Mouse (Mus musculus): Measurements from ENCODE around the gene Tmem150c. TPM values are rescaled to one million over a fixed set of nuclear protein-coding genes. Genes with fewer than 3 reads are reported as not detected.

Gene Tmem150c
- polyA plus RNA-seq, 1 experiment, result not detected

DNA sequence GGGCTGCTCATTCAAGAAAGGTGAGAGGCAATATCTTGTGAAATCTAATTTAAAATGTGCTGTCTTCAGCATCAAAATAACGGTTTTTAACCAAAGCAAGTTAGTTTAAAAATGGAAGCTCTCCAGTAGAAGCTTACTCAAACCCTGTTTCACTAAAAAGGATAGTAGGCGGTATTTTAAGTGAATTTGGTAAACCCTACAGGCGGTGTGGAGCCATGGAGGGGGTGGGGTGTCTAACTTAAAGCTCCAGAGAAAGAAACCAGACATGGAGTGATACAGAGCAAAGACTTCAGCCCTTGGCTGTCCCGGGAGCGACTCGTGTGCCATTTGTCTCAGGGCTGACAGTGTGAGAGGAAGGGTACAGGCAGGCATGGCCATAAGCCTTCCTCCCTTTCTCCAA, 4.0 kb downstream of the Tmem150c start:
- H3K27me3 ChIP-seq (ENCODE audit: control insufficient read depth), result peaks cover 43% of the 10 kb centered on the region
- no peak overlapping the region for H3K4me3 ChIP-seq (replicated peaks)
- H3K9me3 ChIP-seq (ENCODE audit: control insufficient read depth, low read length), result no peaks in the 10 kb centered on the region
- no peaks in the 10 kb centered on the region for H3K4me1 ChIP-seq (ENCODE audit: control insufficient read depth)
- TF ChIP-seq TAL1 (IDR thresholded peaks at IDR 0.05; ENCODE audit: low read length) (no peak), GATA1 (IDR thresholded peaks at IDR 0.05; ENCODE audit: low read length) (no peak)
- no peaks in the 10 kb centered on the region for H3K36me3 ChIP-seq (ENCODE audit: control insufficient read depth)

DNA sequence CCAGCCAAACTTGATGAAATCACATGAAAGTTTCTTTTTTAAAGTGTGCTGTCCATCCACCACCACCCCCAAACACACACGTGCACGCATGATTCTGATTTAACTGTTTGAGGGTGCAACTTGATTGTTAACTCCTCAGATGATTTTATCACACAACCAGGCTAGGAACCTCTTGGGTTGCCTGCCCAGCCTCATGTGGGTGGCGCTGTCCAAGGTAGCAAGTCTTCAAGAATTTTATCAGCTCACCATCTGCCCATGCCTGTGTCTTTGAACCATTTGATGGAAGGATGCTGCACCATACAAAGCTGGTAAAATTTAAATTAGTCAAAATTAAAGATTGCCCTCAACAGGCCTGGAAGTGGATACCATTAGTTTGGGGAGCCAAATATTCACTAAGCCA, 9.6 kb downstream of the Tmem150c start:
- Histone ChIP-seq H3K27me3 (ENCODE audit: control insufficient read depth) (no peaks in the 10 kb centered on the region), H3K36me3 (ENCODE audit: control insufficient read depth) (no peaks in the 10 kb centered on the region), H3K9me3 (ENCODE audit: control insufficient read depth, low read length) (no peaks in the 10 kb centered on the region), H3K4me1 (ENCODE audit: control insufficient read depth) (no peaks in the 10 kb centered on the region), H3K4me3 (replicated peaks) (no peak overlapping the region)
- TF ChIP-seq TAL1 (IDR thresholded peaks at IDR 0.05; ENCODE audit: low read length) (no peak), GATA1 (IDR thresholded peaks at IDR 0.05; ENCODE audit: low read length) (no peak)

GRCm38 (mm10) chr5:100144836-100145235, 14.8 kb downstream of the Tmem150c start:
- no peaks in the 10 kb centered on the region for H3K36me3 ChIP-seq (ENCODE audit: control insufficient read depth)
- H3K4me1 ChIP-seq (ENCODE audit: control insufficient read depth), result no peaks in the 10 kb centered on the region
- H3K4me3 ChIP-seq (replicated peaks), result no peak overlapping the region
- H3K9me3 ChIP-seq (ENCODE audit: control insufficient read depth, low read length), result no peaks in the 10 kb centered on the region
- TF ChIP-seq GATA1 (IDR thresholded peaks at IDR 0.05; ENCODE audit: low read length) (no peak), TAL1 (IDR thresholded peaks at IDR 0.05; ENCODE audit: low read length) (no peak)
- H3K27me3 ChIP-seq (ENCODE audit: control insufficient read depth), result no peaks in the 10 kb centered on the region

DNA sequence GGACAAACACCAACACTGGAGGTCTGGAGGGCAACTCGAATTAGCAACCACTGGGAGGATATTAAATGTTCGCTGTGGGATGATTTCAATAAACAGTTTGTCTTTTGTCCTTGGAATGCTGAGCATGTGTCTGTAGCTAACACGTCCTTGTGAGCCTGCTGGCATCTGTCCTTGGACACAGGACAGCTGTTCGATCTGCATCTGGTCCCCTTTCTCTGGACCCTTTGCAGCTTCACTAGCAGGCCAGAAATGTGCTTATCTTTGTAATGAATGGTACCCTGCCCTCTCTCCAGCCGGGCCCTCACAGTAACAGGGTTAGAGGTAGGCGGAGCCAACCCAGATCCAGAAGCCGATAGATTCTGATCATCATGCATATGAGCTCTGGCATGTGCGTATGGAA, 32.3 kb downstream of the Tmem150c start:
- Histone ChIP-seq H3K4me1 (ENCODE audit: control insufficient read depth) (no peaks in the 10 kb centered on the region), H3K4me3 (replicated peaks) (no peak overlapping the region), H3K27me3 (ENCODE audit: control insufficient read depth) (no peaks in the 10 kb centered on the region), H3K36me3 (ENCODE audit: control insufficient read depth) (no peaks in the 10 kb centered on the region), H3K9me3 (ENCODE audit: control insufficient read depth, low read length) (no peaks in the 10 kb centered on the region)
- TF ChIP-seq GATA1 (IDR thresholded peaks at IDR 0.05; ENCODE audit: low read length), result no peak
- TF ChIP-seq TAL1 (IDR thresholded peaks at IDR 0.05; ENCODE audit: low read length), result no peak

DNA sequence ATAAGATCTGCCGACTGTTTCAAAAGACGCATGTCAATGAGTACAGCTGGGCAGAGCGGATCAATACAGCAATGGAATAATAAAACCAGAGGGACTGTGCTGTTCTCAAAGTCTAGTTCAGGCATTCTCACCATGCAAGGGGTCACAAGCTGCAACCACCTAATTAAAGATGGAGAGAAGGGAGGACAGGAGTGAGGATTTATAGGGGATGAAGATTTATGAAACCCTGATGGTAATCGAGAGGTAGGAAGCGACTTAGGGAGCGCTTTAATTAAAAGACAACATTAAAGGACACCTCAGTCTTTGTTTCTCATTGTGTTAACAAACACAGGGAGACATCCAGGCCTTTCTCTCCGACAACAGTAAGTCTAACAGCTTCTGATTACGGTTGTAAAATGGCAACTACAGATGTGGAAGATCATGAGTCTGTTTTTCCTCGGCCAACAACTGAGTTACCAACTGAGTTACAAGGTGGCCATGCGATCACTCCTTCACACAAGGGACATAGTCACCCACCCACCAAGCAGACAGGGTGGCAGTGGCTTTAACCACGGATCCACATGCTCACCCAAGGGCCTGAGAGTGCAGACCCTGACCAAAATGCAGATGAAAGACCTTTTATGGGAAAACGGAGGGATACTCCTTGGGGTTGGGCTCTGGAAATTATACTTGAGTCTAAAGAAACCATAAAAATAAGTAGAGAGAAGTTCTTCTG, 34.0 kb downstream of the Tmem150c start:
- no peak for TF ChIP-seq TAL1 (IDR thresholded peaks at IDR 0.05; ENCODE audit: low read length)
- no peak for TF ChIP-seq GATA1 (IDR thresholded peaks at IDR 0.05; ENCODE audit: low read length)
- Histone ChIP-seq H3K27me3 (ENCODE audit: control insufficient read depth) (no peaks in the 10 kb centered on the region), H3K36me3 (ENCODE audit: control insufficient read depth) (no peaks in the 10 kb centered on the region), H3K4me1 (ENCODE audit: control insufficient read depth) (no peaks in the 10 kb centered on the region), H3K4me3 (replicated peaks) (no peak overlapping the region), H3K9me3 (ENCODE audit: control insufficient read depth, low read length) (no peaks in the 10 kb centered on the region; the same call in 1 of the 2 replicates)

DNA sequence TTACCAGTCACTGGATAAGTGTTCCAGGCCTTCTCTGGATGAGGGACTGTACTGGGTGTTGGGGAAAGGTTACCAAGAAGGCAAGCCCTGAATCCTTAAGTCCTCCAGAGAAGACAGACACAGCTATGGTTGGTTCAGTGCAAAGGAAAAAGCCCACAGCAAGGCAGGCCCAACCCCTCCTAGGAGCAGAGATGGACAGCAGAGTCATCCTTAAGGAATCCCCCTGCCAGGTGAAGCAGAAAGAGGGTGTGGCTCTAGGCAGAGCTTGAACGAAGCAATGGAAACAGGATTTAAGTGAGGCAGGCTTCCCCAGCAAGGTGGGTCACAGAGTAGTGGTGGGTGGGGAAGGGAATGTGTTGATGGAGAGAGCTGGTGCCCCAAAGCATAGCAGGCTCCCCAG, 35.1 kb downstream of the Tmem150c start:
- no peak for TF ChIP-seq GATA1 (IDR thresholded peaks at IDR 0.05; ENCODE audit: low read length)
- no peak for TF ChIP-seq TAL1 (IDR thresholded peaks at IDR 0.05; ENCODE audit: low read length)
- H3K4me1 ChIP-seq (ENCODE audit: control insufficient read depth), result no peaks in the 10 kb centered on the region
- H3K27me3 ChIP-seq (ENCODE audit: control insufficient read depth), result no peaks in the 10 kb centered on the region
- H3K9me3 ChIP-seq (ENCODE audit: control insufficient read depth, low read length), result no peaks in the 10 kb centered on the region; the same call in 1 of the 2 replicates
- no peak overlapping the region for H3K4me3 ChIP-seq (replicated peaks)
- H3K36me3 ChIP-seq (ENCODE audit: control insufficient read depth), result no peaks in the 10 kb centered on the region

GRCm38 (mm10) chr5:100123283-100123682, 36.3 kb downstream of the Tmem150c start:
- Histone ChIP-seq H3K27me3 (ENCODE audit: control insufficient read depth) (no peaks in the 10 kb centered on the region), H3K4me1 (ENCODE audit: control insufficient read depth) (no peaks in the 10 kb centered on the region), H3K36me3 (ENCODE audit: control insufficient read depth) (no peaks in the 10 kb centered on the region), H3K4me3 (replicated peaks) (no peak overlapping the region), H3K9me3 (ENCODE audit: control insufficient read depth, low read length) (no peaks in the 10 kb centered on the region; the same call in 1 of the 2 replicates)
- TF ChIP-seq TAL1 (IDR thresholded peaks at IDR 0.05; ENCODE audit: low read length), result no peak
- TF ChIP-seq GATA1 (IDR thresholded peaks at IDR 0.05; ENCODE audit: low read length), result no peak

GRCm38 (mm10) chr5:100121170-100121569, 38.4 kb downstream of the Tmem150c start:
- H3K4me3 ChIP-seq (replicated peaks), result no peak overlapping the region
- TF ChIP-seq TAL1 (IDR thresholded peaks at IDR 0.05; ENCODE audit: low read length), result no peak
- no peak for TF ChIP-seq GATA1 (IDR thresholded peaks at IDR 0.05; ENCODE audit: low read length)
- H3K4me1 ChIP-seq (ENCODE audit: control insufficient read depth), result no peaks in the 10 kb centered on the region
- no peaks in the 10 kb centered on the region for H3K27me3 ChIP-seq (ENCODE audit: control insufficient read depth)
- no peaks in the 10 kb centered on the region for H3K36me3 ChIP-seq (ENCODE audit: control insufficient read depth)
- H3K9me3 ChIP-seq (ENCODE audit: control insufficient read depth, low read length), result no peaks in the 10 kb centered on the region; the same call in 1 of the 2 replicates

GRCm38 (mm10) chr5:100120711-100121141, 38.9 kb downstream of the Tmem150c start:
- Histone ChIP-seq H3K4me3 (replicated peaks) (no peak overlapping the region), H3K36me3 (ENCODE audit: control insufficient read depth) (no peaks in the 10 kb centered on the region), H3K9me3 (ENCODE audit: control insufficient read depth, low read length) (no peaks in the 10 kb centered on the region; the same call in 1 of the 2 replicates), H3K4me1 (ENCODE audit: control insufficient read depth) (no peaks in the 10 kb centered on the region), H3K27me3 (ENCODE audit: control insufficient read depth) (no peaks in the 10 kb centered on the region)
- TF ChIP-seq GATA1 (IDR thresholded peaks at IDR 0.05; ENCODE audit: low read length), result no peak
- TF ChIP-seq TAL1 (IDR thresholded peaks at IDR 0.05; ENCODE audit: low read length), result no peak
